Mouse (Mus musculus): ENCODE measurements around the gene Slc30a3. TPM values are rescaled to one million over a fixed set of nuclear protein-coding genes. Genes with fewer than 3 reads are reported as not detected.

The Slc30a3 gene
- 124 and 157 TPM in 2 replicates for polyA plus RNA-seq (2021; fragmentation: Nextera tagmentation)
- long read RNA-seq, experiment 1, transcript Slc30a3-201 (8 exons, 2,089 nt) = major isoform, 161 of 178 reads
- long read RNA-seq, experiment 1, partial matches to known transcripts = 8 of 178 reads
- long read RNA-seq, experiment 1, other reads (novel, unspliced or antisense) = 9 of 178 reads
- long read RNA-seq, experiment 2, transcript Slc30a3-201 (8 exons, 2,089 nt) = major isoform, 17 of 65 reads
- long read RNA-seq, experiment 2, partial matches to known transcripts = 48 of 65 reads
- long read RNA-seq, experiment 2, other reads (novel, unspliced or antisense) = 0 of 65 reads

GRCm38 (mm10) chr5:31108000-31108490 lies at the start of gene Slc30a3:
TSS of gene Slc30a3 (minus strand) at chr5:31108237.

DNA sequence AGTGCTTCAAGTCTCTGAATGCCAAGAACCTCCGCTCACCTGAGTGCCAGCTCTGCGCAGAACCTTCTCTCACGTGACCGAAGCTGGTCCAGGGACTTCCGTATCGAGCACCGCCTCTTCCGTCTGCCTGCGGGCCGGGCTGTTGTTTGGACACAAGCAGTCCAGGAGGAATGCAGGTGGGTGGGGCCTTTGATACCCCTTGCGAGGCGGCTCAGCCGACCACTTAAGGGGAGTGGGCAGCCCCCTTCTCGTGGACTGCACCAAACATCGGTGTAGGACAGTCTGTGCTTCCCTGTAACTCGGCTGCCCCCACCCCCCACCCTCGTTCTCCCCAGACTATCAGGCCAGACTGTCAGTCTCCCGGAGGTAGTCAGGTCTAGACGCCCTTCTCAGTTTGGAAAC lies 46.1 kb upstream of the Slc30a3 start, which contains the start of gene Mpv17:
Mpv17 (minus strand) TSS at position 100 of the 402 bp plus-strand sequence.

GRCm38 (mm10) chr5:31138241-31138967 lies 30.4 kb upstream of the Slc30a3 start, which contains the start of gene Ucn:
TSS of gene Ucn (minus strand) at chr5:31138829.

GRCm38 (mm10) chr5:31116354-31116753 lies 8.3 kb upstream of the Slc30a3 start, which contains the start of gene Trim54:
TSS of gene Trim54 (plus strand) at chr5:31116712.

GRCm38 (mm10) chr5:31105814-31106335 lies 2.2 kb downstream of the Slc30a3 start, which contains the start of gene Dnajc5g:
TSS of gene Dnajc5g (plus strand) at chr5:31106285.

DNA sequence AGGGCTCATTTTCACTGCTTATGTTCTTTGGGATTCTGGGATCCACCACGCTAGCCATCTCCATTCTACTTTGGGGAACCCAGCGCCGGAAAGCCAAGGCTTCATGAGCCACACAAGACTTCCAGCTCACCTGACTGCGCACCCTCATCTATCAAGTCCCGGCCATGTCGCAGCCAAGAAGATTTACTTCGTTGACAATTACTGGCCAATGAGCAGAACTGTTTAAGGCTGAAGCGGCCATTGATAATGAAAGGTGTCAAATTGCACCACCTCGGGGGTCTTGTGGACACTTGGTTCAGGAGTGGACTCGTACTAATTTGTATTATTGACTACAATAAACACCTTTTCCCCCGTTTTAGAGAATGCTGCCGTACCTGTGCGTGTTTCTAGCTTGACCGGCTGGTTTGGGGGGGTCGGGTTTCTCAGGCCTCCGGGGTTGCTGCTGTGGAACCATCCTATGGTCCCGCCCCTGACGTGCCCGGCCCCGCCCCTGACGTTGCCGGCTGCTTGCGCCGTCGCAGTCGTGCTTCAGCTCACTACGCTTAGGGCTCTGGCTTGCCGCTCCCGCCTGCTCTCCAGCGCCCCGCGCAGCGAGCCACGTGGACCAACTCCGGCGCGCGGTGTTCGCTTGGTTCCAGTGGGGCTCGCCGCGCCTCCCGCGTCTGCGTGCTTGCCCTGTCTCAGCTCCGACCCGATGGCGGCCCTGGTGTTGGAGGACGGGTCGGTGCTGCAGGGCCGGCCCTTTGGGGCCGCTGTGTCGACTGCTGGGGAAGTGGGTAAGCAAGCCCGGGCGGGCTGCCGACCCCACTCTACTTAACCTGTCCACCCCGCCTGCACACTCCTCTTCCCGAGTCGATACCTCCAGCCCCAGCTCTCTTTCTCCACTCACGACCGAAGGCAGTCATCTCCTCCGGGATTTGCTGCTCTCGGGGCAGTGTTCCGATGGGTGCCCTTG lies 53.5 kb downstream of the Slc30a3 start, which contains the start of gene Cad:
Cad (plus strand) TSS at position 520 of the 955 bp plus-strand sequence.

DNA sequence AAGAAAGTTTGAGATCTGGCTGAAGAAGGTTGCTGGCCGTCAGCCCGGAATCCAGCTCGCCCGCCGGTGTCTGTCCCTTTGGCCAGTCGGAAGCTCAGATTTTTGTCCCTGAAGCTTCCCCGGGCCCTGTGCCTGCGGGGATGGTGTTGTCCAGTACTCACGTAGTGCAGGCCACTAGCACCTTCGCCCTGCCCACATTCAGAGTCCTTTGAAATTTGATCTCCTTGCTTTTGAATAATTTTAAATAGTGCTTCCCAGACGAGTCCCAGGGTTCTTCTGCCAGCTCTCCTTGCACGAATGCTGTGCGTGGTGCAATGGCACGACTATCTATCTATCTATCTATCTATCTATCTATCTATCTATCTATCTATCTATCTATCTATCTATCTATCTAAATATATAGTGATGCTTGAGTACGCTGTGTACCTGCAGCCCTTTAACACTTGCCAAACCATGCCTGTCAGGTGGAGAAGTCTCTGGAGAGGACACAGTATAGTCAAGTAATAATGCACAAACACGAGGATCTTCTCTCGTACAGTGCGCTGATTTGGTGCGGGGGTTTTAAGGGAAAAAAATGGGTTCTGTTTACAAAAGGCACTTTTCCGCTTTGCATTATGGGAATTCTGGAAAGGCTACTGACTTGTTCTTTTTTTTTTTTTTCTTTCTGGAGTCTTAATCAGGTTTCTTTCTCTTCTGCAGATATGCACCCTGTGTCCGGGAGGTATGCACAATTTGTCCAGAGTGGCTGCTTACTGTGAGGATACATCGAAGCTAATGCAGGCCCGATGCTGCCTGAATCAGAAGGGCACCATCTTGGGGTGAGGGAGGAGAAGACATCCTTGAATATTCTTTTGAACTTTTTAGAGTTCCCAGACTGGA lies 59.0 kb downstream of the Slc30a3 start, which contains the start of gene Slc5a6:
Slc5a6 (minus strand) TSS at position 162 of the 879 bp plus-strand sequence.

GRCm38 (mm10) chr5:31047848-31048762 lies 59.9 kb downstream of the Slc30a3 start, which contains the start of gene Atraid:
TSS of gene Atraid (plus strand) at chr5:31048312.

Other genes starting within 250 kb of the Slc30a3 start
- 25.5 and 29.6 TPM in 2 replicates for gene Tmem214, start 240.2 kb downstream of the Slc30a3 start, polyA plus RNA-seq (2021; fragmentation: Nextera tagmentation)
- 1.9 and 3.9 TPM in 2 replicates for gene Agbl5, start 219.5 kb downstream of the Slc30a3 start, polyA plus RNA-seq (2021; fragmentation: Nextera tagmentation)
- gene Ost4, start 200.4 kb downstream of the Slc30a3 start, polyA plus RNA-seq (2021; fragmentation: Nextera tagmentation) = 144 and 177 TPM in 2 replicates
- 0.54 and 1.2 TPM in 2 replicates for gene Emilin1, start 194.8 kb downstream of the Slc30a3 start, polyA plus RNA-seq (2021; fragmentation: Nextera tagmentation)
- gene Khk, start 186.8 kb downstream of the Slc30a3 start, polyA plus RNA-seq (2021; fragmentation: Nextera tagmentation) = 39.2 and 45.3 TPM in 2 replicates
- gene Cgref1, start 162.6 kb downstream of the Slc30a3 start, polyA plus RNA-seq (2021; fragmentation: Nextera tagmentation) = 12.5 and 33.9 TPM in 2 replicates
- gene Preb, start 147.9 kb downstream of the Slc30a3 start, polyA plus RNA-seq (2021; fragmentation: Nextera tagmentation) = 52.2 and 64.1 TPM in 2 replicates
- gene Tcf23, start 139.6 kb downstream of the Slc30a3 start, polyA plus RNA-seq (2021; fragmentation: Nextera tagmentation) = 0.06 and 0.12 TPM in 2 replicates
- gene Atraid, start 59.9 kb downstream of the Slc30a3 start, polyA plus RNA-seq (2021; fragmentation: Nextera tagmentation) = 160 and 215 TPM in 2 replicates
- 10.2 and 12.3 TPM in 2 replicates for gene Slc5a6, start 59.3 kb downstream of the Slc30a3 start, polyA plus RNA-seq (2021; fragmentation: Nextera tagmentation)
- 1.8 and 2.1 TPM in 2 replicates for gene Cad, start 53.5 kb downstream of the Slc30a3 start, polyA plus RNA-seq (2021; fragmentation: Nextera tagmentation)
- gene Dnajc5g, start 2.0 kb downstream of the Slc30a3 start, polyA plus RNA-seq (2021; fragmentation: Nextera tagmentation) = not detected in 2 replicates
- gene Trim54, start 8.5 kb upstream of the Slc30a3 start, polyA plus RNA-seq (2021; fragmentation: Nextera tagmentation) = 1.3 and 3.7 TPM in 2 replicates
- gene Ucn, start 30.6 kb upstream of the Slc30a3 start, polyA plus RNA-seq (2021; fragmentation: Nextera tagmentation) = 1.5 and 3.0 TPM in 2 replicates
- gene Mpv17, start 46.0 kb upstream of the Slc30a3 start, polyA plus RNA-seq (2021; fragmentation: Nextera tagmentation) = 108 and 150 TPM in 2 replicates
- 1.6 and 3.7 TPM in 2 replicates for gene Gm29609, start 71.7 kb upstream of the Slc30a3 start, polyA plus RNA-seq (2021; fragmentation: Nextera tagmentation)
- gene Gtf3c2, start 71.9 kb upstream of the Slc30a3 start, polyA plus RNA-seq (2021; fragmentation: Nextera tagmentation) = 10.6 and 14.0 TPM in 2 replicates
- 86.9 and 116 TPM in 2 replicates for gene Snx17, start 85.0 kb upstream of the Slc30a3 start, polyA plus RNA-seq (2021; fragmentation: Nextera tagmentation)
- gene Eif2b4, start 85.2 kb upstream of the Slc30a3 start, polyA plus RNA-seq (2021; fragmentation: Nextera tagmentation) = 33.7 and 35.8 TPM in 2 replicates
- gene Zfp513, start 94.1 kb upstream of the Slc30a3 start, polyA plus RNA-seq (2021; fragmentation: Nextera tagmentation) = 1.3 and 11.3 TPM in 2 replicates
- 74.2 and 79.4 TPM in 2 replicates for gene Ppm1g, start 112.5 kb upstream of the Slc30a3 start, polyA plus RNA-seq (2021; fragmentation: Nextera tagmentation)
- gene Nrbp1, start 132.6 kb upstream of the Slc30a3 start, polyA plus RNA-seq (2021; fragmentation: Nextera tagmentation) = 78.2 and 83.0 TPM in 2 replicates
- not detected in 2 replicates for gene Gm9970, start 133.0 kb upstream of the Slc30a3 start, polyA plus RNA-seq (2021; fragmentation: Nextera tagmentation)
- 0.58 and 0.74 TPM in 2 replicates for gene Krtcap3, start 143.5 kb upstream of the Slc30a3 start, polyA plus RNA-seq (2021; fragmentation: Nextera tagmentation)
- 12.5 and 12.6 TPM in 2 replicates for gene Ift172, start 182.9 kb upstream of the Slc30a3 start, polyA plus RNA-seq (2021; fragmentation: Nextera tagmentation)
- 60.3 and 108 TPM in 2 replicates for gene Fndc4, start 187.8 kb upstream of the Slc30a3 start, polyA plus RNA-seq (2021; fragmentation: Nextera tagmentation)
- not detected in 2 replicates for gene Gckr, start 189.2 kb upstream of the Slc30a3 start, polyA plus RNA-seq (2021; fragmentation: Nextera tagmentation)

All from left cerebral cortex, adult 6 months (tissue).